Mouse (Mus musculus): ENCODE data around the gene Nr2f6. TPM values are rescaled to one million over a fixed set of nuclear protein-coding genes. Genes with fewer than 3 reads are reported as not detected.
"Not testable (repeated sequence)": the region's sequence is repeated elsewhere in the genome, so short reads cannot be mapped to it uniquely, and the experiment has no call there.

The Nr2f6 gene
- polyA plus RNA-seq, 1 experiment from 2014 or later: 92.8 TPM

DNA sequence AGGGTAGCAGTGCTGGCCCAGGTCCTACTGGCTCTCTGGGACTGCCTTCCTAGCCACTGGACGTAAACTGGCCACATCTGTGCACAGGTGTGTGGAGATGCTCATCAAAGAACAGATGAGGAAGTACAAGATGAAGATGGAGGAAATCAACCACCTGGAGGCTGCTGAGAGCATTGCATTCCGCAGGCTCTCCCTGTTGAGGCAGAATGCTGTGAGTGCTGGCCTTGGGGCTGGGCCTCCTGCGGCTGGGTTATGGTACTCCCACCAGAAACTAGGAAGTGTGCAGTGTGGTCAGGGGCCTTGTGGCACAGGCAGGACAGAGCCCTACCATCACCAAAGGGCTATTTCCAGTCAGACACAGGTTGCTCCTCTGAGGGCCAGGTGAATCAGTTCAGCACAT, 23.7 kb downstream of the Nr2f6 start:
- Histone ChIP-seq H3K4me1 (replicated peaks; ENCODE audit: control insufficient read depth, insufficient read depth, low read length) (no peaks in the 10 kb centered on the region), H3K27ac (ENCODE audit: low read depth) (no peak overlapping the region), H3K4me3 (ENCODE audit: low read depth, low read length) (no peak overlapping the region), H3K4me2 (ENCODE audit: low read length) (no peak overlapping the region), H3K27me3 (replicated peaks; ENCODE audit: control insufficient read depth, insufficient read depth, low read length) (no peaks in the 10 kb centered on the region), H3K9ac (ENCODE audit: low read length) (no peak overlapping the region), H3K9me3 (ENCODE audit: control insufficient read depth, low read length) (no peaks in the 10 kb centered on the region), H3K36me3 (ENCODE audit: control insufficient read depth, insufficient read depth, low read length) (peaks cover 80% of the 10 kb centered on the region)
- no peak for DNase-seq (ENCODE audit: low spot score)
- no peak for ATAC-seq (replicated peaks; ENCODE audit: low FRiP score, low TSS enrichment, low read depth)
- WGBS: 80% methylated on average over 3 of the region's 3 CpGs

DNA sequence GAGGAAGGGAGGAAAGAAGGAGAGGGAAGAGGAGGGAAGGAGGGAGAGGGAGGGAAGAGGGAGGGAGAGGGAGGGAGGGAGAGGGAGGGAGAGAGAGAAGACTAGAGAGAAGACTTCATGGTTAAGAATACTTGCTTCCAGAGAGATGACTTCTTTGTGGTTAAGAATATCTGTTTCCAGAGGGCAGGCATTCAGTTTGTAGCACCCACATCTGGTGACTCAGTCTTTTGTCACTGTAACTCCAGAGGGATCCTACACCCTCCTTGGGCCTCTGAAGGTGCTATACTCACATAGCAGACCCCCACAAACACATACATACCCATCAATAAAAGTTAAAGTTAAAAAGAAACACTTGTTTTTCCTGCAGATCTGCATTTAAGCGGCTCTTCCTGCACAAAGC, 30.2 kb downstream of the Nr2f6 start:
- 92% methylated on average over 1 of the region's 1 CpGs for WGBS
- Histone ChIP-seq H3K27me3 (replicated peaks; ENCODE audit: control insufficient read depth, insufficient read depth, low read length) (no peaks in the 10 kb centered on the region), H3K4me3 (ENCODE audit: low read depth, low read length) (no peak overlapping the region), H3K27ac (ENCODE audit: low read depth) (no peak overlapping the region), H3K36me3 (ENCODE audit: control insufficient read depth, insufficient read depth, low read length) (peaks cover 87% of the 10 kb centered on the region), H3K4me2 (ENCODE audit: low read length) (no peak overlapping the region), H3K9ac (ENCODE audit: low read length) (no peak overlapping the region), H3K4me1 (replicated peaks; ENCODE audit: control insufficient read depth, insufficient read depth, low read length) (no peaks in the 10 kb centered on the region), H3K9me3 (ENCODE audit: control insufficient read depth, low read length) (no peaks in the 10 kb centered on the region)
- DNase-seq (ENCODE audit: low spot score) (no peak), ATAC-seq (replicated peaks; ENCODE audit: low FRiP score, low TSS enrichment, low read depth) (no peak)

DNA sequence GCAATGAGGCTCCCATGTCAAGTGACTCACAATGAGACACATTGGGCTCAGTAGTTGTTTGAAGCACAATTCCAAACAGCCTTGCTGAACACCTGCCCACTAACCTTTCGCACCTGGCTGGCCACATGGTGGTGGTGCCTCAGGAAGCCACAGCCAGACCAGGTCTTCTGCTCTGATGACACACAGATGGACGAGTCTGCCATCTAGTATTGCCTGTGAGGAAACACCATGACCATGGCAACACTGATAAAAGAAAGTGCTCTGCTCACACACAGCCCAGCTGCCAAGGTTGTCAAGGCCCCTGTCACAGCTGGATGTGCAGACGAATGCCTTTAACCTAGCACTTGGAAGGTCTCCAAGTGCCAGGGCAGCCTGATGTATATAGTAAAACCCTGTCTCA, 30.6 kb downstream of the Nr2f6 start:
- Histone ChIP-seq H3K4me3 (ENCODE audit: low read depth, low read length) (no peak overlapping the region), H3K36me3 (ENCODE audit: control insufficient read depth, insufficient read depth, low read length) (peaks cover 87% of the 10 kb centered on the region), H3K9me3 (ENCODE audit: control insufficient read depth, low read length) (no peaks in the 10 kb centered on the region), H3K4me1 (replicated peaks; ENCODE audit: control insufficient read depth, insufficient read depth, low read length) (no peaks in the 10 kb centered on the region), H3K9ac (ENCODE audit: low read length) (no peak overlapping the region), H3K4me2 (ENCODE audit: low read length) (no peak overlapping the region), H3K27ac (ENCODE audit: low read depth) (no peak overlapping the region), H3K27me3 (replicated peaks; ENCODE audit: control insufficient read depth, insufficient read depth, low read length) (no peaks in the 10 kb centered on the region)
- ATAC-seq (replicated peaks; ENCODE audit: low FRiP score, low TSS enrichment, low read depth) (no peak), DNase-seq (ENCODE audit: low spot score) (no peak)
- 71% methylated on average over 3 of the region's 3 CpGs for WGBS

DNA sequence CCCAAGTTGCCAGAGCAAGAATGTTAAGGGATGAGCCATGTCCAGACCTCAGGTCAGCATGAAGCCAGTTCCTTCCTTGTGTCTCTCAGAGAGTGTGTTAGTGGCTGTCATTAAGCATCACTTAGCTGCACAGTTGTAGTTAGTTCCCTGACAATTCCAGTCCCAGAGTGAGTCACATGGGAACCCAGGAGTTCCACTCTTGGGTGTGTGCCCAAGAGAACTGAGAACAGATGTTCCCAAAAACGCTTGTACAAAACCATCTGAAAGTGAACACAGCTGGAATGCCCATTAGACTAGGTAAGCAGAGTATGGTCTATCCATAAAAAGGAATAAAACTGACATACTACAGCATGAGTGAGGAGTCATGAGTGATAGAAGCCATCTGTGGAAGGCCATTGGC, 35.2 kb downstream of the Nr2f6 start:
- no peak for ATAC-seq (replicated peaks; ENCODE audit: low FRiP score, low TSS enrichment, low read depth)
- no peak overlapping the region for H3K4me2 ChIP-seq (ENCODE audit: low read length)
- 82% methylated on average over 1 of the region's 1 CpGs for WGBS

DNA sequence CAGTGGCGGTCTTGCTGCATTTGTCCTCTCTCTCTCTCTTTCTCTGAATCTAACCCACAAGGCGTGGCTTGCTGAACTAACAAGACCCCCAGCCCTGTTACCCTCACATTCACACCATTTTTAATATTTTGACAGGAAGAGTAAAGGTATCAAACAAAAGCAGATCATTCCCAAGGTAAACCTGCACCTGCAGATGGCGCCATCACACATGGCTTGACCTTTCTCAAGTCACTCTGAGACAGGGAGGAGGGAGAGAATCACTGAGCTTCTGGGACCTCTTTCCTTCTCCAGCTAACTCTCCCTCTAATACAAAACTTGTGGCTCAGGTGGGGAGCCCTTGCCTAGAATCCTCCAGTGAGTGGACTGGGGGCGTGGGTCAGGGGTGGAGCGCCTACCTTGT, 41.1 kb downstream of the Nr2f6 start:
- Histone ChIP-seq H3K9ac (ENCODE audit: low read length) (no peak overlapping the region), H3K27ac (ENCODE audit: low read depth) (no peak overlapping the region), H3K4me3 (ENCODE audit: low read depth, low read length) (no peak overlapping the region), H3K4me2 (ENCODE audit: low read length) (no peak overlapping the region), H3K4me1 (replicated peaks; ENCODE audit: control insufficient read depth, insufficient read depth, low read length) (no peaks in the 10 kb centered on the region), H3K9me3 (ENCODE audit: control insufficient read depth, low read length) (no peaks in the 10 kb centered on the region), H3K27me3 (replicated peaks; ENCODE audit: control insufficient read depth, insufficient read depth, low read length) (no peaks in the 10 kb centered on the region), H3K36me3 (ENCODE audit: control insufficient read depth, insufficient read depth, low read length) (peaks cover 67% of the 10 kb centered on the region)
- ATAC-seq (replicated peaks; ENCODE audit: low FRiP score, low TSS enrichment, low read depth) (no peak), DNase-seq (ENCODE audit: low spot score) (peak; percentile 57)
- WGBS: 76% methylated on average over 5 of the region's 5 CpGs

More for the DNA sequence above, 35.2 kb downstream of the Nr2f6 start:
- DNase-seq (ENCODE audit: low spot score): no peak
- Histone ChIP-seq H3K27me3 (replicated peaks; ENCODE audit: control insufficient read depth, insufficient read depth, low read length) (no peaks in the 10 kb centered on the region), H3K9ac (ENCODE audit: low read length) (no peak overlapping the region), H3K36me3 (ENCODE audit: control insufficient read depth, insufficient read depth, low read length) (peaks cover 89% of the 10 kb centered on the region), H3K27ac (ENCODE audit: low read depth) (no peak overlapping the region), H3K4me1 (replicated peaks; ENCODE audit: control insufficient read depth, insufficient read depth, low read length) (no peaks in the 10 kb centered on the region), H3K4me3 (ENCODE audit: low read depth, low read length) (no peak overlapping the region), H3K9me3 (ENCODE audit: control insufficient read depth, low read length) (no peaks in the 10 kb centered on the region)

DNA sequence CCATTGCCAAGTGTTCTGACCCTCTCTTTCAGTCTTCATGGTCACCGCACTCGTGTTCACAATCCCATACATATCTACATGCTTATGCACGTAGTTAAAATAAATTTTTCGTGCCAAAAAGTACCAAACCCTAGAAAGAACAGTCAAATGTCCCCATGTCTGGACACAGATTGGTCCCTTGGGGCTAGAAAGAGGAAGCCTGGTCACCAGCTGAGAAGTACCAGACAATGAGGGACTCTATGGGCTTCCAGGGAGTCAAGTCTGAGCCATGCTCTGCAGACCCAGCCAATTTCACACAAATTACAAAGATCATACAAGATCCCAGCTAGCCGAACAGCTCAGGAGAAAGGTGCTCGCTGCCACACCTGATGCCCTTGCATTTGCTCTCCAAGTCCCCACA, 43.9 kb downstream of the Nr2f6 start:
- not testable (repeated sequence) for H3K9me3 ChIP-seq (ENCODE audit: control insufficient read depth, low read length); H3K27me3 ChIP-seq (replicated peaks; ENCODE audit: control insufficient read depth, insufficient read depth, low read length); H3K27ac ChIP-seq (ENCODE audit: low read depth); H3K4me1 ChIP-seq (replicated peaks; ENCODE audit: control insufficient read depth, insufficient read depth, low read length); ATAC-seq (replicated peaks; ENCODE audit: low FRiP score, low TSS enrichment, low read depth); DNase-seq (ENCODE audit: low spot score); H3K9ac ChIP-seq (ENCODE audit: low read length); H3K4me3 ChIP-seq (ENCODE audit: low read depth, low read length); H3K4me2 ChIP-seq (ENCODE audit: low read length)
- 94% methylated on average over 6 of the region's 6 CpGs for WGBS
- H3K36me3 ChIP-seq (ENCODE audit: control insufficient read depth, insufficient read depth, low read length): peaks cover 56% of the 10 kb centered on the region

DNA sequence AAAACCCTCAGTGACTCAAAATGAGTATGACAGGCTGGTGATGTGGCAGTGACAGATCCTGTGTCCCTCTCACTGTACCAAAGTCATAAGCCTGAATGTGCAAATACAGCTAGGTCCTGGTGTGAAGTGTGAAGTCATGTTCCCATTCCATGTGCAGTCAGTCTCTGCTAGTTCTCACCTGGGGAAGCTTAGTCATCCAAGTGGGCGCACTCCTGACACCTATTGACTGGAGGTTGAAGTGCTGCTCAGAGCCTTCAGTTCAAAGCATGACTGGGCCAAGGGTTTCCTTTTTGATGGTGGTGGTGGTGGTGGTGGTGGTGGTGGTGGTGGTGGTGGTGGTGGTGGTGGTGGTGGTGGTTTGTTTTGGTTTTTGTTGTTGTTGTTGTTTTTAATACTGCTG, 56.9 kb downstream of the Nr2f6 start:
- Histone ChIP-seq H3K36me3 (ENCODE audit: control insufficient read depth, insufficient read depth, low read length) (peaks cover 70% of the 10 kb centered on the region), H3K4me1 (replicated peaks; ENCODE audit: control insufficient read depth, insufficient read depth, low read length) (no peaks in the 10 kb centered on the region), H3K4me3 (ENCODE audit: low read depth, low read length) (no peak overlapping the region), H3K9ac (ENCODE audit: low read length) (no peak overlapping the region), H3K27ac (ENCODE audit: low read depth) (no peak overlapping the region), H3K4me2 (ENCODE audit: low read length) (no peak overlapping the region), H3K27me3 (replicated peaks; ENCODE audit: control insufficient read depth, insufficient read depth, low read length) (no peaks in the 10 kb centered on the region), H3K9me3 (ENCODE audit: control insufficient read depth, low read length) (no peaks in the 10 kb centered on the region)
- WGBS: 95% methylated on average over 1 of the region's 1 CpGs
- ATAC-seq (replicated peaks; ENCODE audit: low FRiP score, low TSS enrichment, low read depth): no peak
- DNase-seq (ENCODE audit: low spot score): no peak

Other genes starting within 250 kb of the Nr2f6 start
- 21.6 and 25.3 TPM in 2 replicates for gene Myo9b, start 109.2 kb downstream of the Nr2f6 start, polyA plus RNA-seq (2014; fragmentation: Nextera tagmentation; extraction: Ambion mirVana)
- gene Haus8, start 109.0 kb downstream of the Nr2f6 start, polyA plus RNA-seq (2014; fragmentation: Nextera tagmentation; extraction: Ambion mirVana): 47.9 and 60.1 TPM in 2 replicates
- 110 and 111 TPM in 2 replicates for gene Use1, start 15.1 kb downstream of the Nr2f6 start, polyA plus RNA-seq (2014; fragmentation: Nextera tagmentation; extraction: Ambion mirVana)
- 3.5 and 5.3 TPM in 2 replicates for gene Ocel1, start 10.7 kb downstream of the Nr2f6 start, polyA plus RNA-seq (2014; fragmentation: Nextera tagmentation; extraction: Ambion mirVana)
- 8.3 and 9.4 TPM in 2 replicates for gene Ushbp1, start 13.8 kb upstream of the Nr2f6 start, polyA plus RNA-seq (2014; fragmentation: Nextera tagmentation; extraction: Ambion mirVana)
- 95.1 and 99.9 TPM in 2 replicates for gene Babam1, start 14.9 kb upstream of the Nr2f6 start, polyA plus RNA-seq (2014; fragmentation: Nextera tagmentation; extraction: Ambion mirVana)
- gene Ankle1, start 24.1 kb upstream of the Nr2f6 start, polyA plus RNA-seq (2014; fragmentation: Nextera tagmentation; extraction: Ambion mirVana): 30.5 and 33.5 TPM in 2 replicates
- gene Abhd8, start 81.7 kb upstream of the Nr2f6 start, polyA plus RNA-seq (2014; fragmentation: Nextera tagmentation; extraction: Ambion mirVana): 29.4 and 30.8 TPM in 2 replicates
- 183 and 191 TPM in 2 replicates for gene Mrpl34, start 83.0 kb upstream of the Nr2f6 start, polyA plus RNA-seq (2014; fragmentation: Nextera tagmentation; extraction: Ambion mirVana)
- gene Dda1, start 87.2 kb upstream of the Nr2f6 start, polyA plus RNA-seq (2014; fragmentation: Nextera tagmentation; extraction: Ambion mirVana): 102 TPM in 2 replicates
- 1.2 and 1.7 TPM in 2 replicates for gene Ano8, start 104.0 kb upstream of the Nr2f6 start, polyA plus RNA-seq (2014; fragmentation: Nextera tagmentation; extraction: Ambion mirVana)
- 6.1 and 6.2 TPM in 2 replicates for gene Gtpbp3, start 106.1 kb upstream of the Nr2f6 start, polyA plus RNA-seq (2014; fragmentation: Nextera tagmentation; extraction: Ambion mirVana)
- 59.3 and 63.7 TPM in 2 replicates for gene Plvap, start 129.8 kb upstream of the Nr2f6 start, polyA plus RNA-seq (2014; fragmentation: Nextera tagmentation; extraction: Ambion mirVana)
- gene Ccdc194, start 143.8 kb upstream of the Nr2f6 start, polyA plus RNA-seq (2014; fragmentation: Nextera tagmentation; extraction: Ambion mirVana): 0.54 and 0.58 TPM in 2 replicates
- 11.8 and 14.5 TPM in 2 replicates for gene Bst2, start 155.5 kb upstream of the Nr2f6 start, polyA plus RNA-seq (2014; fragmentation: Nextera tagmentation; extraction: Ambion mirVana)
- gene Mvb12a, start 161.0 kb upstream of the Nr2f6 start, polyA plus RNA-seq (2014; fragmentation: Nextera tagmentation; extraction: Ambion mirVana): 102 and 103 TPM in 2 replicates
- gene Tmem221, start 176.9 kb upstream of the Nr2f6 start, polyA plus RNA-seq (2014; fragmentation: Nextera tagmentation; extraction: Ambion mirVana): 0.83 and 1.6 TPM in 2 replicates
- not detected in 2 replicates for gene Nxnl1, start 184.6 kb upstream of the Nr2f6 start, polyA plus RNA-seq (2014; fragmentation: Nextera tagmentation; extraction: Ambion mirVana)
- gene Slc27a1, start 186.9 kb upstream of the Nr2f6 start, polyA plus RNA-seq (2014; fragmentation: Nextera tagmentation; extraction: Ambion mirVana): 15.8 and 20.0 TPM in 2 replicates
- gene Pgls, start 210.2 kb upstream of the Nr2f6 start, polyA plus RNA-seq (2014; fragmentation: Nextera tagmentation; extraction: Ambion mirVana): 273 and 286 TPM in 2 replicates
- 3.1 and 4.9 TPM in 2 replicates for gene Fam129c, start 215.7 kb upstream of the Nr2f6 start, polyA plus RNA-seq (2014; fragmentation: Nextera tagmentation; extraction: Ambion mirVana)
- 84.4 and 85.3 TPM in 2 replicates for gene Colgalt1, start 229.0 kb upstream of the Nr2f6 start, polyA plus RNA-seq (2014; fragmentation: Nextera tagmentation; extraction: Ambion mirVana)

Data from intestine, embryonic 14.5 days (tissue).